Mouse (Mus musculus) lung, postnatal 0 days (tissue): ENCODE data around the gene Ranbp17.

Experiments used
- CTCF ChIP-seq: IDR thresholded peaks from 2 replicates; pipeline ENCODE4 v1.5.1; 2016; ENCODE audit warnings: antibody characterized with exemption, mild to moderate bottlenecking
- EP300 ChIP-seq: IDR thresholded peaks from 2 replicates; pipeline ENCODE4 v1.6.1; 2016; ENCODE audit warnings: antibody characterized with exemption, mild to moderate bottlenecking, control low read depth

- TF ChIP-seq CTCF (no peak), EP300 (no peak)
Measured at GRCm38 (mm10) chr11:33278571-33278970, 235.0 kb downstream of the Ranbp17 start.
